Mouse (Mus musculus) liver, postnatal 0 days (tissue): ENCODE results near the gene Exosc8. TPM values are rescaled to one million over a fixed set of nuclear protein-coding genes. Genes with fewer than 3 reads are reported as not detected.

Source experiments
- ATAC-seq: fragments of 200-750 bp; cut with Nextera tagmentation; 2 replicates; pipeline ENCODE4 v1.8.0; 2017; ENCODE audit warnings: mild to moderate bottlenecking, moderate library complexity
- DNase-seq: peaks from one replicate; pipeline ENCODE4 v3.0.0-alpha.2; 2016
- H3K27ac ChIP-seq: fragments of 300-500 bp; sonication (generic); 2 replicates; pipeline ENCODE4 v1.5.1; 2014; ENCODE audit warnings: antibody characterized with exemption, moderate library complexity, mild to moderate bottlenecking, low read depth
- H3K27me3 ChIP-seq: fragments of 300-500 bp; sonication (generic); 2 replicates; pipeline ENCODE4 v1.6.1; 2014; ENCODE audit warnings: low read length, control low read depth, mixed read lengths; ENCODE audit not compliant: insufficient read depth
- H3K36me3 ChIP-seq: fragments of 300-500 bp; sonication (generic); replicated peaks from 2 replicates; pipeline ENCODE4 v1.6.1; 2014; ENCODE audit warnings: mild to moderate bottlenecking, control low read depth, low read length, moderate library complexity, mixed read lengths; ENCODE audit not compliant: insufficient read depth
- H3K4me1 ChIP-seq: fragments of 300-500 bp; sonication (generic); 2 replicates; pipeline ENCODE4 v1.6.1; 2014; ENCODE audit warnings: antibody characterized with exemption, mild to moderate bottlenecking, control low read depth; ENCODE audit not compliant: insufficient read depth
- H3K4me2 ChIP-seq: fragments of 300-500 bp; sonication (generic); 2 replicates; pipeline ENCODE4 v1.6.1; 2014; ENCODE audit warnings: low read depth, mild to moderate bottlenecking, low read length, moderate library complexity, mixed read lengths
- H3K4me3 ChIP-seq: fragments of 300-500 bp; sonication (generic); 2 replicates; pipeline ENCODE4 v1.5.1; 2014; ENCODE audit warnings: low read depth, low read length
- H3K9ac ChIP-seq: fragments of 300-500 bp; sonication (generic); replicated peaks from 2 replicates; pipeline ENCODE4 v1.6.1; 2014; ENCODE audit warnings: mild to moderate bottlenecking, moderate library complexity
- H3K9me3 ChIP-seq: fragments of 300-500 bp; sonication (generic); 2 replicates; pipeline ENCODE4 v1.6.1; 2016; ENCODE audit warnings: mild to moderate bottlenecking, control low read depth, low read length, mixed read lengths
- CTCF ChIP-seq: sonication (generic); IDR thresholded peaks from 2 replicates; pipeline ENCODE4 v1.5.1; 2016; ENCODE audit warnings: antibody characterized with exemption, low read depth
- EP300 ChIP-seq: IDR thresholded peaks from 2 replicates; pipeline ENCODE4 v1.6.1; 2016; ENCODE audit warnings: antibody characterized with exemption, low read depth, mild to moderate bottlenecking
- WGBS: fragments of 180-500 bp; shearing (Covaris S2); extraction: QIAGEN DNeasy Blood & Tissue Kit; methylation state at CpG from one replicate; pipeline ENCODE4 v1.1.7; 2014; ENCODE audit not compliant: insufficient replicate concordance; 5-methylcytosine and 5-hydroxymethylcytosine counted together
- polyA plus RNA-seq: library from polyadenylated mRNA; unstranded; fragments of >200 nt; fragmentation: Nextera tagmentation; extraction: Ambion mirVana; gene quantifications from 2 replicates; pipeline ENCODE4 v1.2.1, GENCODE M21; 2015

Gene Exosc8
- polyA plus RNA-seq, 1 experiment from 2014 or later: 42.7 TPM

DNA sequence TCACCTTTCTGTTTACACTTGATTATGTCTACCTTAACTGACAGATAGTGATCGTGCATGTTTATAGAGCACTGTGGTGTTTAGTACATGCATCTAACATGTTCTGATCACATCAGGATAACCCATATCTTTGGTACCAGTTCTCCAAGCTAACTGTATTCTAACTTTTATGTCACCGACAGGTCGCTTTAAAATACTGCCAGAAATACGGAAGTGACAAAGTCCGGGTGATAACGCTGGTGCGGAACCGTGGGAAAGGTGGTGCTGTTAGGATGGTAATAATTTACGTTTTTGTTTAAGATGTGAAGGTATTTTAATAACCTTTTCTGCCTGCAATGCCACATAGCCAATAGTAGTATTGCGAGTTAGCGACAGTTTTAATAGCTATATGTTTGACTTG lies 6.8 kb upstream of the Exosc8 start:
- Histone ChIP-seq H3K27ac (no peak overlapping the region), H3K36me3 (peaks cover 56% of the 10 kb centered on the region), H3K9me3 (no peaks in the 10 kb centered on the region), H3K9ac (no peak overlapping the region), H3K4me1 (no peaks in the 10 kb centered on the region), H3K4me2 (no peak overlapping the region), H3K4me3 (no peak overlapping the region), H3K27me3 (no peaks in the 10 kb centered on the region)
- TF ChIP-seq CTCF: no peak
- no peak for TF ChIP-seq EP300
- DNase-seq (no peak), ATAC-seq (no peak)
- WGBS: 88% methylated on average over 11 of the region's 11 CpGs

DNA sequence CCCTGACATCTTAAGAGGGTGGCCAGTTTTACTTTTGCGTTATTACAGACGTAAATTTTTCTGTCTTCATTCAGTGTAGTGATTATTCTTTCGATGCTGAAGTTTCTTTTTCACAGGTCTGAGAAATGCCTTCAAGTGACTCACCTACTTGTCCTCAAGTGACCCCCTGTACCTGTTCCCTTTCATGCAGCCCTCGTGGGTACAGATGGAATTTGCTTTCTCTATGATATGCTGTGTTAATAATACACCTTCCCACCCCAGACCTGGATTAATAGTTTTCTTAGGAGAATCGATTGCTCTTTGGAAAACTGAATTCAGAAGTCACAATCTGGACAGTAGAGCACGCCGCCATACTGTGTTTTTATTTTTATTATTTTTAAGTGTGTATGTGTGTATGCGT lies 2.1 kb upstream of the Exosc8 start:
- no peak for DNase-seq
- Histone ChIP-seq H3K4me3 (no peak overlapping the region), H3K4me2 (no peak overlapping the region), H3K27me3 (no peaks in the 10 kb centered on the region), H3K36me3 (peaks cover 19% of the 10 kb centered on the region), H3K27ac (no peak overlapping the region), H3K4me1 (peaks cover 11% of the 10 kb centered on the region), H3K9ac (no peak overlapping the region), H3K9me3 (no peaks in the 10 kb centered on the region)
- no peak for TF ChIP-seq CTCF
- TF ChIP-seq EP300: no peak
- no peak for ATAC-seq
- 90% methylated on average over 8 of the region's 8 CpGs for WGBS

DNA sequence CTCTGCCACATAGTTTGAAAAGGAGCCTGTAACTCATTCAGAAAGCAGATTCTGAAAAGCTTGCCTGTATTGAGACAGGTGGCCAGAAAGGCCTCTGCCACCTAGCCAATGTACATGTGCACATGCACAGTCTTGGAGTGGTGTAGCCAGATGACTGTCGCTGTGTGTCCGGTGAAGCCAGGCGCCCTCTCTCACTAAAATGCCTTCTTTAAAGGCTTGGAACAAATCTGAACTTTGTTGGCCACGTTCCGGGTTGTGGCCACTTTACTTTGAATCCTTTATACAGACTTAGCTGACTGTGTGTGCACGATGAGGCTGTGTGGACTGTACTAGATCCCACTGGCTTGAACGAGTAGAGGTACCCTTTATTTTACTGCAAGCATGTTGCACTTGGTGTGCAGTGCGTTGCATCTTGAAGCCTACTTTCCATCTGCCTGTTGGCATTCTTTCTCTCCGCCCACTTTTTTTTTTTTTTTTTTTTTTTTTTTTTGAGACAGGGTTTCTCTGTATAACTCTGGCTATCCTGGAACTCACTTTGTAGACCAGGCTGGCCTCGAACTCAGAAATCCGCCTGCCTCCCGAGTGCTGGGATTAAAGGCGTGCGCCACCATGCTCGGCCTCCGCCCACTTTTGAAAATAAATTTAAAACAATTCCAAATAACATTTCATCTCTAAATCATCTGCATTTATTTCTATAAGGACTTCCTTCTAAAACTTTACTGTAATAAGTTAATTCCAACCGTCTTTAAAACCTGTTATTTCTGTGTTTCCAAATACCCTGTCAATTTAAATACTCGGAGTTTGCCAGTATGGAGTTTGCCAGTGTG lies 1.1 kb upstream of the Exosc8 start:
- WGBS: 47% methylated on average over 18 of the region's 18 CpGs

DNA sequence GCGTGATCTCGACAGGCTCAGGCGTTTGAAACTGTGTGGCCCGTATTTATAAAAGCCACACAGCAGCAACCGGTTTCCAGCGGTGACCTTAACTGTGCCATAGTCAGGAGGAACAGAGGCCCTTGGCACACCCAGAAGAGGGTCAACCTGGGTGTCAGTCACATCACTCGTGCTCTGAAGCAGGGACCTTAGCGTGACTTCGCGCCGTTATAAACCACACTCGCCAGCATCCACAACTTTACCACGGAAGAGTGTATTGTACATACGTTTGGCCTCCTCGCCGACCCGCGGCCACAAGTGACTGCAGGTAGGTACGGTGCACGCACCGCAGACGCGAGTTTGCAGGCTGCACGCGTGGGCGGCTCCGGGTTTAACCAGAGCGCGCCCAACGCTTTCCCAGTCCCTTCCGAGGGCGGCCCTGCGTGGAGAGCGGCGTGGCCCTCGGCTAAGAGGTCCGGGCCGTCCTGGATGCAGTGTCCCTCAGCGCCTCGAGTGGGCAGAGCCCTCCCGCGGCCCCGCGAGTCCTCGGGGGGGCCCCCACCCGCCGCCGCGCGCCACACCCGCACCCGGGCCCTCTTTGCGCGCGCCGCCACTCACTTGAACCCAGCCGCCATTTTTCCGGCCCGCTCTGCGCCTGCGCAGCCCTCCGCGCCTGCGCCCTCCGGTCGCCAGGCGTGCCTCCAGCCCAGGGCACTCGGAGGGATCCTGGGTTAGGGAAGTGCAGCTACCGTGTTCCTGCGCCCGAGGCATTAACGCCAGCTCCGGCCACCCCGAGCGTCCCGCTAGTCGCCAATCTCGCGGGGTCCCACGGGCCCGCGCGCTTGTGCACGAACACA lies 564 bp downstream of the Exosc8 start:
- TF ChIP-seq EP300 (no peak), CTCF (no peak)
- Histone ChIP-seq H3K9ac (peak overlapping the region; percentile 88), H3K36me3 (peaks cover 33% of the 10 kb centered on the region), H3K27me3 (no peaks in the 10 kb centered on the region), H3K4me3 (peak overlapping the region; percentile 90), H3K4me2 (peak overlapping the region; percentile 93), H3K4me1 (peaks cover 11% of the 10 kb centered on the region), H3K27ac (peak overlapping the region; percentile 99), H3K9me3 (no peaks in the 10 kb centered on the region)
- ATAC-seq (peak; percentile 91), DNase-seq (peak; percentile 94)
- under 1% methylated on average over 64 of the region's 84 CpGs for WGBS

More for the DNA sequence above, 1.1 kb upstream of the Exosc8 start:
- Histone ChIP-seq H3K4me1 (peaks cover 11% of the 10 kb centered on the region), H3K9me3 (no peaks in the 10 kb centered on the region), H3K27me3 (no peaks in the 10 kb centered on the region), H3K9ac (peak overlapping the region; percentile 88), H3K4me3 (peak overlapping the region; percentile 90), H3K36me3 (peaks cover 18% of the 10 kb centered on the region), H3K27ac (peak overlapping the region; percentile 99), H3K4me2 (peak overlapping the region; percentile 93)
- DNase-seq (peak; percentile 29), ATAC-seq (no peak)
- TF ChIP-seq EP300 (no peak), CTCF (no peak)

DNA sequence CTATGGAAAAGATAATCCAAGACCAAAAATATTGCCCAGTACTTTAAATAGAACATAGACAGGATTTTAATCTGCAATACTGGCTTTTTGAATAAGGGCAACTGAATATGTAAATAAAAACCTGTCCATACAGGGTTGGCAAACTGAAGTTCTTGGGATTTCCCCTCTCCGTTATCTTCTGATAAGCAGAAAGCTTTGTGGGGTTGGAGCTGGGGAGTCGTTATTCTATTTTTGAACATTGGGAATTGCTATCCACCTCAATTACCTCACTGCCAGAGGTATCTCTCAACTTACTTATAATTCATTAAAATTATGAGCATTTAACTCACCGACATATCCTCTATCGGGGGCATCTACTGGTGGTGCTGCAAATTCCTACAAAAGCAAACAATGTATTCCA lies 2.8 kb downstream of the Exosc8 start:
- no peak overlapping the region for H3K4me2 ChIP-seq
- TF ChIP-seq EP300 (0 out of 2 replicates have a peak, but pooled peaks have one; percentile 25), CTCF (no peak)
- no peaks in the 10 kb centered on the region for H3K27me3 ChIP-seq
- no peak overlapping the region for H3K4me3 ChIP-seq
- DNase-seq (no peak), ATAC-seq (no peak)
- H3K36me3 ChIP-seq: peaks cover 52% of the 10 kb centered on the region
- H3K9ac ChIP-seq: no peak overlapping the region
- peaks cover 11% of the 10 kb centered on the region for H3K4me1 ChIP-seq
- no peaks in the 10 kb centered on the region for H3K9me3 ChIP-seq
- peak overlapping the region; percentile 45; the same call in 1 of the 2 replicates for H3K27ac ChIP-seq
- WGBS: 69% methylated on average over 4 of the region's 4 CpGs

DNA sequence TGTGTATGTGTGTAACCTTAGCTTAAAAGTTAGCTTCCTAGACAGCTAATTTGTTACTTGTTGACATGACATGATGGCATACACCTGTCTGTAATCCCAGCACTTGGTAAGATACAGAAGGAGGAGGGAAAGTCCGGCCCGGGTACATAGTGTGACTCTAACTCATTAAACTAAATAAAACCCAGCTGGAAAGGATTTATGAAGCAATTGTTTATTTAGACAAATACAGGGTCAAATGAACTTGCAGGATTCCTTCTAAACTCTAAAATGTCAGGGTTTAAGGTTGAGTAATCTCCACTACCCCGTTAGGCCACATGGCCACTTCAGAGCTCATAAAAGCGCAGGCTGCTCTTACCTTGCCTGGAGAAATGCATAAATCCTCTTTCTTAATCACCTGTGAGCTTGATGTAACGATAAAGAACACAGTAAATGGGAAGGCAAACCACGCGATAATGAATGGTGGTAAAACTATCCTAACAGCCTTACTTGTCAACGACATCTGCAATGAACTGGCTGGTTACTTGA lies 3.5 kb downstream of the Exosc8 start:
- no peak overlapping the region for H3K4me2 ChIP-seq
- peaks cover 58% of the 10 kb centered on the region for H3K36me3 ChIP-seq
- TF ChIP-seq CTCF: no peak
- peak; percentile 77; the same call in 1 of the 2 replicates for TF ChIP-seq EP300
- WGBS: 78% methylated on average over 8 of the region's 8 CpGs
- H3K9me3 ChIP-seq: no peaks in the 10 kb centered on the region
- peaks cover 11% of the 10 kb centered on the region for H3K4me1 ChIP-seq
- H3K9ac ChIP-seq: no peak overlapping the region
- DNase-seq (no peak), ATAC-seq (peak; percentile 35)
- H3K27ac ChIP-seq: peak overlapping the region; percentile 56
- H3K4me3 ChIP-seq: no peak overlapping the region
- H3K27me3 ChIP-seq: no peaks in the 10 kb centered on the region
